Mouse (Mus musculus) T-helper 2 cell (primary cell): ENCODE measurements around the gene Gm7879.
"Not testable (repeated sequence)": the region's sequence is repeated elsewhere in the genome, so short reads cannot be mapped to it uniquely, and the experiment has no call there.

Experiments
- in situ Hi-C: fragments of 300-600 bp; cut with MboI, MseI; formaldehyde crosslinking; loops from one replicate; pipeline ENCODE4 v1.15.1; 2025; ENCODE audit warnings: high pct_unique_total_duplicates

Gm7879 gene

GRCm38 (mm10) chr5:43912844-43913243 is at the start of gene Gm7879:
Gm7879 (plus strand) TSS chr5:43913144.
- in situ Hi-C loops: not testable (repeated sequence)

DNA sequence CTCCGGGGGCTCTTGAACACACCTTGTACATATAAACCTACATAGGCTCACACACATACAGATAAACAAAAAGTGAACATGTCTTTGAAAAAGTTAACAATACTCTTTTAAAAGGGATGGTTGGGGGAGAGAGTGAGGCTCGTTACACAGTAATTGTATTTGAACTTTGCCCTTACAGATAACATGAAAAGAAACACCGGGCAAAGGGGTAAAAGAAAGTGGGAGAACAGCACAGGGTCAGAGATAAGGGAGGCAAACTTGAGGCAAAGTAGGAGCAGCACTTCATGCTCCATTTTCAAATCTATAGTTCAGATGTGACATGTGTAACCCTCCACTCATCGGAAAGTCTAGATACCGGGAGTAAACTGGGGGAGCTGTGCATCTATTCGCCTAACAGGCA is 49.3 kb upstream of the Gm7879 start:
- in situ Hi-C loops: no loop called here

GRCm38 (mm10) chr5:43865316-43865715 is 47.6 kb upstream of the Gm7879 start:
- in situ Hi-C loops: no loop called here

- in situ Hi-C loops: no loop called here
Observed at GRCm38 (mm10) chr5:43868253-43868652, 44.7 kb upstream of the Gm7879 start, which contains the start of gene Cd38. Cd38 (plus strand) TSS chr5:43868553.

DNA sequence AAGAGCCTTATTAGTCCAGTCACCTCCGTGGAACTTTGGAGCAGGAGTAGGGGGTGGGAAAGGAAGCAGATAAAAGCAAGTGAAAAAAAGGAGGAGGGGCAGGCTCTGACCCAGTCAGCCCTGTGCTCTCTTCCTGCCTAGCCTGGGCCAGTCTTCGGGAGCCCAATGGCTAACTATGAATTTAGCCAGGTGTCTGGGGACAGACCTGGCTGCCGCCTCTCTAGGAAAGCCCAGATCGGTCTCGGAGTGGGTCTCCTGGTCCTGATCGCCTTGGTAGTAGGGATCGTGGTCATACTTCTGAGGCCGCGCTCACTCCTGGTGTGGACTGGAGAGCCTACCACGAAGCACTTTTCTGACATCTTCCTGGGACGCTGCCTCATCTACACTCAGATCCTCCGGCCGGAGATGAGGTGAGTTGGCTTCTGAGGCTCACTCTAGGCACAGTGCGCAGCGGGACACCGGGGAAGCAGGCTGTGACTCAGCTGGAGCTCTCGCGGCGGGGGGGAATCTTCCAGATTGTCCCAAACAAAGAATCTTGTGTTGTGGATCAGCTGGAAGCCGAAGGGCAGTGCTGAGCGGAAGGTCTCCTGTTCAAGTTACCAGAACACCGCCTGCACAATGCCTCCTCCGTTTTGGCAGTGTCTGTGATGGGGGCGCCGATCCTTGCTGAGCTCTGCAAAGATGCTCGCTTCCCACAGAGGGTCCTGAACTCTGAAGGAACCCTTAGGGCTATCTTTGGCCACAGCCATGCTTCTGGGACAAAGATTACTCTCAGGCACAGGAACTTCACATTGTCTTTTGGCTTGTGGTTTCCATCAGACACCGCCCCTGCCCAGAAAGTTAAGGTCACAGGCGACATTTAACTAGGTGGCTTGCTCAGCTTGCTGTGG is 44.0 kb upstream of the Gm7879 start:
- in situ Hi-C loops: no loop called here

- in situ Hi-C loops: no loop called here
Observed at GRCm38 (mm10) chr5:43871845-43872244, 41.1 kb upstream of the Gm7879 start.

DNA sequence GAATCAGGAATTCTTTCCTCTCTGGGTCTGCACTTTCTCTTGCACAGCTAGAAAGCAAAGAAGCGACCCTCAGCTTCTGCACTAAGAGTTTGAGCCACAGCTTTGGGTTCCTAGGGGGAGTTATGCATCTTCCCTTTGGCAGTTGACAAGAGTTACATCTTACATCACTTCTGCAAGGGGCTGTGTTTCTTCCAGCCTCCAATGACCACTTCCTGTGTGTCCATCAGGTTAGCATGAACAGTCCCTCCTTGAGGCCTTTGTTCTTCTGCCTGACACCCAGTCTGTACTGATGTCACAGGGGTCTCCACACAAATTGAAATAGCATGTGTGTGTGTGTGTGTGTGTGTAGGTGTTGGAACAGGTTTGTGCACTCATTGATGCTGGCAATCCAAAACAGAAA is 40.3 kb upstream of the Gm7879 start:
- in situ Hi-C loops: no loop called here

- in situ Hi-C loops: loop anchor here (5.0 kb wide), 1 partner anchor 35 kb away; no protein-coding TSS in a partner anchor
Observed at GRCm38 (mm10) chr5:43882034-43882433, 30.9 kb upstream of the Gm7879 start.

GRCm38 (mm10) chr5:43885060-43885820 is 27.7 kb upstream of the Gm7879 start:
- in situ Hi-C loops: no loop called here

DNA sequence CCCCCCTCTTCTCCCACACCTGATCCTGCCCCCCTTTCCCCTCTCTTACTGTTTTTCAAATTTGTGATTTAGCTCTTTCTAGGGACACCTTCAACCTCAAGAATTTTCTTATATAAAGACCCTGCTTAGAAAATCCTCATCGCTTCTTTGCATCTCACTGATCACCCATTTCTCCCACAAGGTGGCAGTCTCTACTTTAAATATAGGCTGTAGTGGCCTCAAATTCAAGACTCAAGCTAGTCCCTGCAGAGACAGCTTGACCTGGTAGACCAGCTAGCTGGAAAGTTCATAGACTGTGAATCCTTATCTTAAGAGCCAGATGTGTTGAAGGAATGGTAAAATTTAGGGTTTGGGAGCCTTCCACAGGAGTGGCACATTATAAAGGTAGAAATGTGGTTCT is 20.6 kb upstream of the Gm7879 start:
- in situ Hi-C loops: loop anchor here (5.0 kb wide), 1 partner anchor 100 kb away; no protein-coding TSS in a partner anchor

GRCm38 (mm10) chr5:43894113-43894512 is 18.8 kb upstream of the Gm7879 start:
- in situ Hi-C loops: loop anchor here (5.0 kb wide), 1 partner anchor 98 kb away; no protein-coding TSS in a partner anchor

DNA sequence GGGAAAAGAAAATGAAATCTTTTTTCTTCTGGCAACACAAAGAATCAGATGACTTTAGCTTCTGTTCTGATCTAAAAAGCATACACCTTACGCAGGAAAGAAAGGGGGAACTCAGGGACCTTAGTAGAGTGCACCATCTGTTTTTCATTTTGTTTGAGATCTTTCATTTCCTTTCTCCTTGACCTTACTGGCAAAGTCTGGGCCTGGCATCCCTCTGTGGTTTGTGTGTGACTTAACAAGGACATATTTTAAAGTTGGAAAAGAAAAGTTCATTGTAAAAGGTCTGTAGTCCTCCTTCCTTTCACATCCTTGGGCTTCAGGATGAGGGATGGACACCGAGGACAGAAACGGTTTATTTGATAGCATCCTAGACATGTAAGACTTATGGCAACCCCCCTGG is 17.0 kb upstream of the Gm7879 start:
- in situ Hi-C loops: no loop called here

GRCm38 (mm10) chr5:43904685-43905084 is 8.3 kb upstream of the Gm7879 start:
- in situ Hi-C loops: no loop called here

GRCm38 (mm10) chr5:43909213-43909612 is 3.7 kb upstream of the Gm7879 start:
- in situ Hi-C loops: no loop called here

- in situ Hi-C loops: no loop called here
Observed at GRCm38 (mm10) chr5:43910006-43910405, 2.9 kb upstream of the Gm7879 start.

DNA sequence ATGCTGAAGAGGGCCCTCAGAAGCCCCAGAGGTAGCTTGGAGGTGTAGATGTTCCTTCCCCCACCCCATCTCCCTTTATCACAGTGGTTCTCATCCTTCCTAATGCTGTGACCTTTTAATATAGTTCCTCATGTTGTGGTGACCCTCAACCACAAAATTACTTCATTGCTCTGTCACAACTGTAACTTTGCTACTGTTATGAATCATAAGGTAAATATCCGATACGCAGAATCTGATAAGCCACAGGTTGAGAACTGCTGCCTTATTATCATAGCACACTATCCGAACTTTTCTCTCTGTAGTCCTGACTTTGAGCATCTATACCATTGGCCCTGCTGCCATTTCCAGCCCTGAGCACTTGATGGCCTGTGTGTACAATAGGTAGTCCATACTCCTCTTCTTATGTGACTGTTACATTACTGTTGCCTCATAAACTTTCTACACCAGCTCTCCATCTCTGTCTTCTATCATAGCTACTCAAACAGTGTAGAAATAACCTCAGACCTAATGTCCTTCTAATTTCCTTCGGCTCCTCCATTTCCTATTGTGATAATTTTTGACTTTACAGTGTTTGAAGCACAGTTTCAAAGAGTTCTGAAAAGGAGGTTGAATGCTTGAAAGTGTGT is 2.4 kb downstream of the Gm7879 start:
- in situ Hi-C loops: no loop called here

DNA sequence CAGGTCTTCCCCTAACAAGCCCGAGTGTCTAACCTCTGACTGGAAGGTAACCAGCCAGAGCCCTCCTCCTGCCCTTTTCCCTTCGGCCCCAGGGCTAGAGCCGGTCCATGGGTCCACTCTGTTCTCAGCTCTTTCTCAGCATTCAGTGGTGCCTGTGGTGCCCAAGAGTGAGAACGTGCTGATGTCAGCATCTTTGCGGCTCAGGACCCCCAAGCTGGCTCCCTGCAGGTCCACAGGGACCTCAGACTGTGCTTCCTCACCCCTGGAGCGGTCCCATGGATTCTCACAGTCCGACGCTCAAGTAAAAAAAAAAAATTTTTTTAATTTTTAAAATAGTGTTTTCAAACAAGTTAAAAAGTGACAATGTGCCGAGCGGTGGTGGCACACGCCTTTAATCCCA is 8.9 kb downstream of the Gm7879 start:
- in situ Hi-C loops: loop anchor here (5.0 kb wide), 1 partner anchor 70 kb away; no protein-coding TSS in a partner anchor

- in situ Hi-C loops: loop anchor here (5.0 kb wide), 1 partner anchor 68 kb away; no protein-coding TSS in a partner anchor
Observed at GRCm38 (mm10) chr5:43923933-43924332, 11.0 kb downstream of the Gm7879 start.

DNA sequence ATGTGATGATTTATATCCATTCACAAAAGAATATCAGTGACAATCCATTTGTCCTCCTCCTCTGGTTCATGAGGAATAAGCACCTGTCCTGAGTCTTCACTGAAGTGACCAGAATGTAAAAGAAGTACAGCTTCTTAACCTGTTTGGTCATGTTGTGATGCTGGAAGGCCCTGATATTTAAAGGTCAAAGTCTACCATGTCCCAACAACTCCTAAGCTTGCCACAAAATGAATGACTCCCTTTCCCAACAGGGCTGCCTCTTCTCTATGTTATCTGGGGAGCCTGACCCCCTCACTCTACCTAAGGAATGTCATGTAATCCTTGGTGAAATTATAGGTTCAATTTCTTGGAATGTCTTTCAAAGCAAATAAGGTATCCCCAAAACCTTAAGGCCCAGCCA is 14.8 kb downstream of the Gm7879 start:
- in situ Hi-C loops: no loop called here

DNA sequence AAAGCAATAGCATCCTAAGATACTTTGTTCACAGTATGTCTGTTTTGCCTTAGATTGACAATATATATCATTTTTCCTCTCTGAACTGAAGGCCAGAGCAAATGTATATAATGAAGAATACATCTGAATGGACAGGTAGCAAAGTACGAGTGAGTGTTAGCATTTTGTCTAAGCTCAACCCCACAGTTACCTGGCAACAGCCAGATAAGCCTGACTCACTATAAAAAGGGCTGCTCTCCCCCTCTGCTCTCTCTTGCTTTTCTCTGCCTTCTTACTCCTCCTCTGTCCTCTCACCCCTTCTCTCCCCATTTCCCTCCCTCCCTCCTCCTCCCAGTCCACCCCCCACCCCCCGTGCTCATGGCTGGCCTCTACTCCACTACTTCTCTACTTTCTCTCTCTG is 20.3 kb downstream of the Gm7879 start:
- in situ Hi-C loops: no loop called here

GRCm38 (mm10) chr5:43947330-43947977 is 34.5 kb downstream of the Gm7879 start:
- in situ Hi-C loops: no loop called here
